Mouse (Mus musculus) brain, embryonic 14.5 days (tissue): Measurements from ENCODE around the gene 6820408C15Rik.

Source experiments
- CTCF ChIP-seq: fragments of 200-500 bp; IDR thresholded peaks from 2 replicates; pipeline ENCODE4 v1.5.1; 2012; ENCODE audit warnings: inconsistent platforms, mild to moderate bottlenecking, moderate library complexity, borderline replicate concordance; ENCODE audit not compliant: insufficient read depth, insufficient read length; ENCODE audit errors: extremely low read depth
- POLR2A ChIP-seq: fragments of 200-500 bp; IDR thresholded peaks from 2 replicates; pipeline ENCODE4 v1.6.1; 2012; ENCODE audit warnings: mild to moderate bottlenecking, inconsistent platforms, borderline replicate concordance; ENCODE audit not compliant: poor library complexity, insufficient read depth, insufficient read length, severe bottlenecking; ENCODE audit errors: extremely low read depth

DNA sequence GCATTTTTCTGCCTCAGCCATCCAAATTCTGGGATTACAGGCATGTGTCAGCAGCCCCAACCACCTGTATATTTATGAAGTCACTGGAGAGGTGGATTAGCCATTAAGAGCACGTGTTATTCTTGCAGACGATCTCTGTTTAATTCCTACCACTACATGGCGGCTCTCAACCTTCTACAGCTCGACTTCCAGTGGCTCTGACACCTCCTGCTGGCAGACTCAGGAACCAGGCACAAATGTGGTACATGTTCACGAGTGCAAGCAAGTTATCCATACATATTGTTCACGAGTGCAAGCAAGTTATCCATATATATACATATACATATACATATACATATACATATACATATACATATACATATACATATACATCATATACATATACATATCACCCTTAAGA is 77.8 kb downstream of the 6820408C15Rik start:
- TF ChIP-seq POLR2A (no peak), CTCF (no peak)
